In genomic region chr17:28769121-28769874, GRCm38 (mm10) we compare ENCODE assay signal across 8 mouse cellular contexts. TPM values are rescaled to one million over a fixed set of nuclear protein-coding genes. Genes with fewer than 3 reads are reported as not detected.
DNase-seq lines count a peak whose midpoint lies in the region; ATAC-seq lines count a peak whose summit lies in the region.

Gene Mapk13 (plus strand): TSS chr17:28769297.

- peak within 1 kb of the TSS; percentile 38 for H3K4me3 ChIP-seq in forebrain, embryonic 16.5 days (replicated peaks; ENCODE audit: low read length)
- H3K4me3 ChIP-seq in kidney, embryonic 16.5 days (ENCODE audit: low read length): peak within 1 kb of the TSS; percentile 51
- H3K4me3 ChIP-seq in stomach, embryonic 14.5 days (ENCODE audit: low read depth, low read length): peak within 1 kb of the TSS; percentile 49

- no peaks in the 10 kb centered on the region for H3K36me3 ChIP-seq in forebrain, embryonic 16.5 days (ENCODE audit: control insufficient read depth, insufficient read depth)
- H3K36me3 ChIP-seq in kidney, embryonic 16.5 days (ENCODE audit: insufficient read depth, low read length): no peaks in the 10 kb centered on the region
- H3K36me3 ChIP-seq in stomach, embryonic 14.5 days (ENCODE audit: control insufficient read depth, insufficient read depth, low read length): no peaks in the 10 kb centered on the region

- peak; percentile 58 for DNase-seq in thymus, postnatal 0 days (ENCODE audit: low spot score)
- DNase-seq in thymus, postnatal 10 days (ENCODE audit: low spot score in 2 of 2): no peak
- DNase-seq in lung, postnatal 14 days: peak; percentile 30
- DNase-seq in right cerebral cortex, postnatal 10 days (ENCODE audit: low spot score in 2 of 2): no peak
- DNase-seq in layer of hippocampus, adult 9-10 months (ENCODE audit: low spot score): no peak

- WGBS in forebrain, embryonic 16.5 days: 2% methylated on average over 58 of the region's 58 CpGs
- under 1% methylated on average over 55 of the region's 58 CpGs for WGBS in kidney, embryonic 16.5 days
- WGBS in stomach, embryonic 14.5 days: 1% methylated on average over 46 of the region's 58 CpGs

- no peaks in the 10 kb centered on the region for H3K9me3 ChIP-seq in forebrain, embryonic 16.5 days (ENCODE audit: control insufficient read depth, low read length)
- H3K9me3 ChIP-seq in kidney, embryonic 16.5 days (ENCODE audit: low read length): no peaks in the 10 kb centered on the region
- no peaks in the 10 kb centered on the region for H3K9me3 ChIP-seq in stomach, embryonic 14.5 days (ENCODE audit: control insufficient read depth, low read depth, low read length)

- peak within 1 kb of the TSS; percentile 36; the same call in 1 of the 2 replicates for H3K9ac ChIP-seq in forebrain, embryonic 16.5 days (replicated peaks; ENCODE audit: low read depth, low read length)
- H3K9ac ChIP-seq in kidney, embryonic 16.5 days (replicated peaks; ENCODE audit: low read length): peak within 1 kb of the TSS; percentile 70
- H3K9ac ChIP-seq in stomach, embryonic 14.5 days (replicated peaks; ENCODE audit: low read depth, low read length): peak within 1 kb of the TSS; percentile 53

- H3K4me1 ChIP-seq in forebrain, embryonic 16.5 days (replicated peaks; ENCODE audit: control insufficient read depth, insufficient read depth, low read length): peaks cover 14% of the 10 kb centered on the region
- peaks cover 10% of the 10 kb centered on the region for H3K4me1 ChIP-seq in kidney, embryonic 16.5 days (ENCODE audit: insufficient read depth, low read length)
- peaks cover 3% of the 10 kb centered on the region; the same call in 1 of the 2 replicates for H3K4me1 ChIP-seq in stomach, embryonic 14.5 days (ENCODE audit: control insufficient read depth, insufficient read depth, low read length)

- peaks cover 19% of the 10 kb centered on the region for H3K27me3 ChIP-seq in forebrain, embryonic 16.5 days (replicated peaks; ENCODE audit: control insufficient read depth, insufficient read depth, low read length)
- H3K27me3 ChIP-seq in kidney, embryonic 16.5 days (ENCODE audit: insufficient read depth, low read length): peaks cover 9% of the 10 kb centered on the region
- H3K27me3 ChIP-seq in stomach, embryonic 14.5 days (ENCODE audit: control insufficient read depth, insufficient read depth, low read length): no peaks in the 10 kb centered on the region

- H3K4me2 ChIP-seq in forebrain, embryonic 16.5 days (ENCODE audit: low read length): peak within 1 kb of the TSS; percentile 60
- peak within 1 kb of the TSS; percentile 87 for H3K4me2 ChIP-seq in kidney, embryonic 16.5 days (replicated peaks; ENCODE audit: low read depth, low read length)
- H3K4me2 ChIP-seq in stomach, embryonic 14.5 days (replicated peaks; ENCODE audit: low read depth, low read length): peak within 1 kb of the TSS; percentile 66

- H3K27ac ChIP-seq in forebrain, embryonic 16.5 days (ENCODE audit: low read length): no peak within 1 kb of the TSS
- no peak within 1 kb of the TSS for H3K27ac ChIP-seq in kidney, embryonic 16.5 days (ENCODE audit: low read length)
- peak within 1 kb of the TSS; percentile 49; the same call in 1 of the 2 replicates for H3K27ac ChIP-seq in stomach, embryonic 14.5 days (ENCODE audit: low read length)

- ATAC-seq in forebrain, embryonic 16.5 days: no peak
- no peak; the same call in 1 of the 2 replicates for ATAC-seq in kidney, embryonic 16.5 days (ENCODE audit: low FRiP score, low TSS enrichment)
- ATAC-seq in stomach, embryonic 14.5 days (ENCODE audit: insufficient number of reproducible peaks, insufficient read depth, low FRiP score, low read depth): peak; percentile 76

RNA-seq across cellular contexts. Expression of gene Mapk13, which starts in this region (rescaled TPM):
- polyA plus RNA-seq in thymus, postnatal 0 days (2015; fragmentation: Nextera tagmentation; extraction: Ambion mirVana): 6.7 and 6.9 TPM in 2 replicates
- 0.47 and 1.1 TPM in 2 replicates for polyA plus RNA-seq in forebrain, embryonic 16.5 days (2015; fragmentation: Nextera tagmentation; extraction: Ambion mirVana)
- polyA plus RNA-seq in kidney, embryonic 16.5 days (2015; fragmentation: Nextera tagmentation; extraction: Ambion mirVana): 52.5 and 57.2 TPM in 2 replicates
- polyA plus RNA-seq in stomach, embryonic 14.5 days (2014; fragmentation: Nextera tagmentation; extraction: Ambion mirVana): 77.5 and 78.3 TPM in 2 replicates

Comparison
In these comparisons a context has a peak if more than half of its experiments do, and no peak if none do; other contexts are left out.
1. DNase-seq: peak in thymus, postnatal 0 days (single experiment) and lung, postnatal 14 days (single experiment); none in thymus, postnatal 10 days (0 of 2), right cerebral cortex, postnatal 10 days (0 of 2) and layer of hippocampus, adult 9-10 months (single experiment).
2. Peak in every context shown above with its lines, with median percentiles within 50 percentile points of each other: H3K4me2 ChIP-seq, H3K4me3 ChIP-seq and H3K9ac ChIP-seq.